Mouse (Mus musculus): ENCODE data around the gene Gm18596.
"Not testable (repeated sequence)": the region's sequence is repeated elsewhere in the genome, so short reads cannot be mapped to it uniquely, and the experiment has no call there.

Gene Gm18596

DNA sequence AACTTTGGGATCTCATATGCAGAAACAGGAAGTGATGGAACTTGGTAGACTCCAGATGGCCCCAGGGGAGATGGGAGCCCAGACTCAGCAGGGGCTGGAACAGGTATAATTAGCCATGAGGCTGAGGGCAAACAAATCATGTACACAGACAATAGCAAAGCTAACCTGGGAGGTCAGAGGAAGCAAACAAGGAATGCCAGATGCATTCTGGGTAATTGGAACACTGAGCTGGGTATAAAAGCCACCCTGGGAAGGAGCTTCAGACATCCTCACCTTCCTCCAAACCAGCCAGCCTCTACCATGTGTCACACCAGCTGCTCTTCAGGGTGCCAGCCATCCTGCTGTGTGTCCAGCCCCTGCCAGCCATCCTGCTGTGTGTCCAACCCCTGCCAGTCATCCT, 31.3 kb downstream of the Gm18596 start, which contains the start of gene Gm10024:
Gene Gm10024 (plus strand): TSS at position 301 of the 400 bp plus-strand sequence.
- DNase-seq (ENCODE audit: extremely low spot score), result not testable (repeated sequence)

DNA sequence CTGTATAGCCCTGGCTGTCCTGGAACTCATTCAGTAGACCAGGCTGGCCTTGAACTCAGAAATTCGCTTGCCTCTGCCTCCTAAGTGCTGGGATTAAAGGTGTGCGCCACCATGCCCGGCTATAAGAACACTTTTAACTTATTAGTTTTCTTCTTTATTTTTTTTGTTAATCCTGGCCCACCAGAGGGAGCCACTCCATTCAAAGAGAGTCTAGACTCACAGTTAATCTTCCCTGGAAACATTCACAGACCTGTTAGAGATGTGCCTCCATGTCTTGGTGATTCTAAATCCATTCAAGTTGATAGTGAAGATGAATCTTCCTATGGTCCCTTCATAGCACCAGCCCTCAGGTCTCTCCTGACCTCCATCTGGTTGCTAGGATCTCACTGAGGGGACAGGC, 32.6 kb downstream of the Gm18596 start:
- DNase-seq (ENCODE audit: extremely low spot score), result no peak

DNA sequence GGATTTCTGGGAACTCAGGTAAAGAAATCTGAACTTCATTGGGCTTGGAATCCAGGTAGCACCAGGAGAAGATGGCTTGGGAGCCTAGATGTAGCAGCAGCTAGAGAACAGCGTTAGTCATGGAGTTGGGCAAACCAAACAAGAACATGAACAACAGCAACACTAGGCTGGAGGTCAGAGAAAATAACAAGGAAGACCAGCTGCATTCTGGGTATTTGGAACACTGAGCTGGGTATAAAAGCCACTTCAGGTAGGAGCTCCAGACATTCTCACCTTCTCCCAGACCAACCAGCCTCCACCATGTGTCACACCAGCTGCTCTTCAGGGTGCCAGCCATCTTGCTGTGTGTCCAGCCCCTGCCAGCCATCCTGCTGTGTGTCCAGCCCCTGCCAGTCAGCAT, 36.1 kb downstream of the Gm18596 start, which contains the start of gene Gm10272:
Gene Gm10272 (plus strand): TSS at position 301 of the 400 bp plus-strand sequence.
- DNase-seq (ENCODE audit: extremely low spot score), result no peak

DNA sequence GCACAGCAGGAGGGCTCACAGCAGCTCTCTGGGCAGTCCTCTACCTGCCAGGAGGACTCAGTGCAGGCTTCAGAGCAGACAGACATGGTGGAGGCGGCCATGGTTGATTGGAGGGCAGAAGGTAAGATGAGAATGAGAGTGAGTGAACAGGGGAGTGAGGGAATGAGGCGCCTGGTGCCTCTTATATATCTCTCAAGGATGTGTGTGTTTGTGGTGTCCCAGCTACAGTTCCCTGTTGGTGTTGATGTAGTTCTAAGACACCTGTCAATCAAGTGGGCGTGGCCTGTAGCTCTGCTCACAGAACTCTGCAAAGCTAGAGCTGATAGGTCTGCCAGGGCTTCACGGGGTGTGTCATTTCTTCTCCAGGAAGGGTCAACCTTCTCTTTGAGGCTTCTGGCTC, 45.3 kb downstream of the Gm18596 start, which contains the start of gene Gm9508:
Gene Gm9508 (minus strand): TSS at position 101 of the 400 bp plus-strand sequence.
- DNase-seq (ENCODE audit: extremely low spot score), result no peak

All from embryo, embryonic 9.5 days (tissue).